Mouse (Mus musculus) spleen, postnatal 10 days (tissue): ENCODE measurements around the gene Rmdn2.
A peak's percentile ranks its signal among the peaks of the same experiment; 100 is the strongest.

Experiments used
- DNase-seq, 2 experiments: peaks; one replicate each; pipeline ENCODE4 v3.0.0; 2021 to 2022; ENCODE audit warnings: low spot score in 2 of 2

Rmdn2 gene

GRCm38 (mm10) chr17:79705671-79706455 is 94.2 kb downstream of the Rmdn2 start:
- DNase-seq = no peak

DNA sequence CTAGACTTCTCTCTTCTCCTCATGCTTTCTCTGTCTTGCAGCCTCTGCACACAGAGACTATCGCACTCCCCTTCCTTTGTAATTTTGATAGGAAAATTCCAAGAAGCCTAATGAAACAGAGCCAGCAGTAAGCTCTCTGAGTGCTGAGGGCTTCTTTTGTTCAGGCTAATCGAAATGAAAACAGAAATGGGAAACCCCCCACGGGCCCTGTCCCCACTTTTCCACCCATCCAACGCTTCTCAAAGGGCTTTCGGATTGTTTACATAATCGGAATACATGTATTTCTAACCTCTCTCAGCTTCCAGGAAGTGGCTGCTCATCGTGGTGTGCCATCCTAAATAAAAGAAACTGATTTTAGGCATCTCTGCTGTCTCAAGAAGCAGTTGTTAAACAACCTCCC is 96.5 kb downstream of the Rmdn2 start:
- no peak for DNase-seq

GRCm38 (mm10) chr17:79709718-79710117 is 98.1 kb downstream of the Rmdn2 start:
- DNase-seq = no peak

GRCm38 (mm10) chr17:79710246-79710842 is 98.7 kb downstream of the Rmdn2 start:
- no peak for DNase-seq

DNA sequence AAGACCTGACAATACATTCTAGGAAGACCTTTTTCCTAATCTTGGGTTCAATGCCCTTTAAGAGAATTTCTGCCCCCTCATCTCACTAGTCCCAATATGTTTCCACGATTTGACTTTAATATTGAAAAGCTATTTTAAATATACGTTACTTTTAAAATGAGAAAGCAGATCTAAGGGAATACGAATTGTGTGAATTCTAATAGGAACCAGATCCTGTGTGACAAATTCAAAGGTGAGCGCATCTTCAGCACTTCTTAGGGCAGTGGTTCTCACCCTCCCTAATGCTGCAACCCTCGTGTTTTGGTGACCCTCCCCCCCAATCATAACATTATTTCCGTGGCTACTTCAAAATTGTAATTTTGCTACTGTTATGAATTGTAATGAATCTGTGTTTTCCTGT is 100.3 kb downstream of the Rmdn2 start:
- DNase-seq = no peak

DNA sequence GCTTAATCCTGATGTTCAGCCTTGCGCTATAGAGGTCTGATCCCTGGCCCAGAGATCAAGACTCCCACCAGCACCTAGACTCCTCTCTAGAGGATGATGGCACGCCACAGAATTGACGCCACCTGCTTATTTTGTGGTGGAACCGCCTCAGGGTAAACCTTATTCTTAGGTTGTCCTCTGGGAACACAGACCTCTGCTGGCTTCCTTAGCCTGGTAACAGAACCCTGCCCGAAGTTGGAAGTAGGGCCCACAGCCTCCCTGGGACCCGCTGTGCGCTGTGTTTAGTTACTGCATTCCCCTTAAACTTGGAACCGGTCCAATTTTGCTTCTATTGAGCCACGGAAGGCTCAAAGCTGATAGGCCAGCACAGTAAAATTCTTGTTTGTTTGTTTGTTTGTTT is 100.9 kb downstream of the Rmdn2 start:
- DNase-seq = no peak

DNA sequence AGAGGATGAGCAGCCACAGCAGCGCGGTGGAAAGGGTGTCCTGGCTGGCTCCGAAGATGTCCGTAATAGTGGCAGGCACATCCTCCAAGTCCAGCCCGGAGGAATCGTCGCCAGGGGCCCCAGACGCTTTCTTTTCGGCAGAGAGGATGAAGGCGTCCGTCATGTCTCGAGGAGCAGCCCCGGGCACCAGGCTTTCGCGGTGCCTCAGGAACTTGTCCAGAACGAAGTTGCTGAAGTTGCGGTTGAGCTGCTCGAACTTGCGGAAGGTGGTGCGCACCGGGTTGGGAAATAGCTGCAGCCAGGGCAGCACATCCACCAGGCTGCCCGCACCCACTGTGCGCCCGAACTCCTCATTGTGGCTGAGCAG is 101.6 kb downstream of the Rmdn2 start:
- DNase-seq = no peak

GRCm38 (mm10) chr17:79713643-79714367 is 102.1 kb downstream of the Rmdn2 start:
- DNase-seq = no peak

DNA sequence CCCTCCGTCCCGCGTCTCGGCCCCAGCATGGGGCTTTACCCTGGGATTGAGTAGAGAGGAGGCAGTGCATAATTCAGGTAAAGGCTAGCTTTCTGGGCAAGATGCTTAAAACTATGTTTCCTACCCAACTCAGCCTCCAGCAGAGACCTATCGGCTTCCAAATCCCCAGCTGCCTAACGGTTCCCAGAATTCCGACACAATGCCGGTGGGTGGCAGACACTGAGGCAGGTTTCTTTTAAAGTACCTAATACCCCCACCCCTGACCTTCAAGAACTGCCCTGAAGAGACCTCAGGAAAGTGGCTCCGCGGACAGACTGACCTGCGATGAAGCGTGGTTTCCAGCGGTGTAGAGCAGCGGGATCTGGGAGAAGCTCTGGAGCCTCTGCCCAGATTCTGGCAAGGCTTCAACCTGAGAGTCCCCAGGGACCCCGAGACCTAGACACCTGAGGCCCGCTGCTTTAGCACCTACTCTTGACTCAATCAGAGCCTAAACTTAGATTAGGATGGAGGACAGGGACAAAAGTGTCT is 102.8 kb downstream of the Rmdn2 start:
- DNase-seq = no peak

DNA sequence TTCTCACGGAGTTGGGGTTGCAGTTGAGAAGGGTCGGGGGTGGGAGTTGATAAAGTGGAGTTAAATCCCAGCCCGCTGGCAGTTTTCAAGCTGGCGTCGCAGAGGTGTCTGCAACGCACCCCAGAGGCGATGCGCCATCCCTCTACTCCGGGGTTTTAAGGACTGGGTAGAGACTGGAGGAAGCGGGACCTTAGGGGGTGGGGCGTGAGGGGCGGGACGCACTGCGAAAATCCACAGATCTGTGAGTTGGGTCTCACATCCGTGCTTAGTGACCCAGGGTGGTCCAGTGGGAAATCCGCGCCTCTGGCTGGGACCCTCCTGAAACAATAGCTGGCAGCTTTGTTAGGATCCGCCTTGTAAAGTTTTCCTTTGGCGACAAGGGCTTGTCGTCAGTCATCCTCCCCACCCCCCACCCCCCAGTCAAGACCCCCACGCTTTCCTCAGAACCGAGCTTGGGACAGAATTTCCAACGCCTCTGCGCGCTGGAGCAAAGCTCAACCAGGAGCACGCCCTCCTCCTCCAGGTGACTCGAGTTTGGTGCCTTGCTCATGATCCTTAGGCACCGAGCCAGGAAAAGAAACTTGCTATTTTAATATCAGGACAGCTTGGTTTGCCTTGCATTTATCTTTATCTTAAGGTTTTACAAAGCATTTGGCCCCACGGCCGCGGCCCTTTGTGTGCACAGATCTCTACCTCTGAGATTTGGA is 103.4 kb downstream of the Rmdn2 start, which contains the start of gene Cyp1b1:
Gene Cyp1b1, minus strand, starts transcription at position 131 of the 707 bp plus-strand sequence.
- DNase-seq = no peak

GRCm38 (mm10) chr17:79715649-79716143 is 104.0 kb downstream of the Rmdn2 start:
- peak; percentile 53 to 81 for DNase-seq

DNA sequence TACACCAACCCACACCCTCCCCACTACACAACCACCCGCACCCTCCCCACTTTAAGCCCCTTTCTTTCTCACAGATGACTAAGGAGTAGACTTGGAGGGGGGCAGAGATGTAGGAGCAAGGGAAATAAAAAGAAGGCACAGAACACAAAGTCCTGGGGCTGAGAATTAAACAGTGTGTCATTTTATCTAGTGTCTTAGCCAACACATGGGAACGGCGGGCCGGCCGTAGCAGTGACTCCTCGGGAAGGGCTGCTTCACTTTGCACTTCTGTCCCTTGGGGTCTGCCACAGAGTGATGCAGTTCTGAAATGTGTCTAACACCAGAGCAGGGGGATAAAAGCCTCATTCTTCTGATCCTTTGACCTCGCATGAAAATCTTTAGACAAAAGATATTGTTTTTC is 109.0 kb downstream of the Rmdn2 start:
- DNase-seq = no peak

DNA sequence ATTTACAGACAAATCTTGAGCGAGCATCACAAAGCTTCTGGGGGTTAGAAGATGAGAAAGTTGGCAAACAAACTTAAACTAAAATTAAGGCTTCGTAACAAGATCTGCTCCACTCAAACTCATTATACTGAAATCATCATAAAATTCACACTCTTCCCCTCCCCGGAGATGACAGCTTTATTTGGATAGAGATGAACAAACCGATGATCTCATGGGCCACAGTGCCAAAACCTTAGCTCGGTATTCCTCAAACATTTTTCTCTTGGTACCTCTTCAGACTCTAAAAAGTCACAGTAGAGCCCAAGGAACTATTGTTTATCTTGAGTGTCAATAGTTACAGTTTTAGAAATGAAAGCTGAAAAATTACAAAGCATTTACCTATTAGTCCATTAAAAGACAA is 115.0 kb downstream of the Rmdn2 start:
- DNase-seq = no peak

DNA sequence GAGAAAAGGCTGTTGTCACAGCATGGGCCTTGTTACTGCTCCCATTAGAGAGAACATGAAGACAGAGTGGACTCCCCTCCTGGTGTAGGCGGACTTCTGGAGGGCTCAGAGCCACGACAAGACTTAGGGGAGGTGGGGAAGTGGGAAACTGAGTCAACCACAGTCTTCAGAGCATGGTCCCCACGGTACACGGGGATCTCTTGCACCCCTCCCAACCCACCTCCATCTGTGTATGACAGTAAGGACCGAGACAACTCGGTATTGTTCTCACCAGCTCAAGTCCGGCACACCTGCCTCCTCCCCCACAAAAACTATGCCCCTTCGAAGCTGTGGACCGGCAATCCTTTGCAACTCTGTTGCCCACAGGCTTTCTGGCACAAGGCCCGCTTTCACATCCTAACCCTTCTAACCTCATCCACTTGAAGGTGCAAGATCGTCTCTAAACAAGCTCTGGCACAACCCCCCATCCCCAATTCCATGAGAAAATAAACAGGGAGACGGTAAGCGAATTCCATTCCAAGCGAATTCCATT is 116.5 kb downstream of the Rmdn2 start:
- DNase-seq = no peak

GRCm38 (mm10) chr17:79728585-79729503 is 117.2 kb downstream of the Rmdn2 start:
- no peak for DNase-seq

DNA sequence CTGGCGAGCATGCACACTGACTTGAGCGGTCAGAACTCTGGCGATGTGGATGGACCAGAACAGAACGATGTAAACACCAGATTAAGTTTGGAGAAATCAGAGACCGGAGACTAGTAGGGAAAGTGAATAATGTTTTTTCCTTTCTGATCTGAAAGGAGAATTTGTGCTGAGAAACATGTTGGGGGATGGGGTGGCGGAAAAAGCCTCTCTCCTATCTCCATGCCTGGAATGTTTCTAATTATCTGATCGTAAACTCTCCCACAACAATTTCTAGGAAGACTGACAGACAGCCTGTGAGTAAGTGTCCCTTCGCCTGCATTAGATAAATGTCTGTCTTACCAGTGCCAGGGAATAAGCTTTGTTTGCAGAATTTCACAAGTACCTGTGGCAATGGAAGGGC is 119.3 kb downstream of the Rmdn2 start:
- no peak for DNase-seq

DNA sequence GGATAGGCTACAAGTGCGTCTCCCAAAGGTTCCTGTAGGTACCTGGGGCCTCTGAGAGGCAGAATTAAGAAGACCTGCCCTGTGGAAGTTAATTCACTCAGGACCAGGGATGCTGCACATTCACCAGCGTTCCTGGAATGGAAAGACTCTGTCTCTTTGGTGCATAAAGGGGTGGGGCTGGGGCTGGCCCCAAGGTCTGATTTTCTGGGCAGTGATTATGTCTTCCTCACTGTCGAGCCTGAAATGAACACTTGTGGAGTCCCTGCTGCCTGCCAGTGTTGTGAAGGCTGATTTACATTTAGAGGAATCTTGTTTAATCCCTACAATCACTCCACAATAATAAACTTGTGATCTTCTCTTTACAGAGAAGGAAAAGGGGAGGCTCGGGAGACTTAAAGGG is 121.4 kb downstream of the Rmdn2 start:
- no peak for DNase-seq

DNA sequence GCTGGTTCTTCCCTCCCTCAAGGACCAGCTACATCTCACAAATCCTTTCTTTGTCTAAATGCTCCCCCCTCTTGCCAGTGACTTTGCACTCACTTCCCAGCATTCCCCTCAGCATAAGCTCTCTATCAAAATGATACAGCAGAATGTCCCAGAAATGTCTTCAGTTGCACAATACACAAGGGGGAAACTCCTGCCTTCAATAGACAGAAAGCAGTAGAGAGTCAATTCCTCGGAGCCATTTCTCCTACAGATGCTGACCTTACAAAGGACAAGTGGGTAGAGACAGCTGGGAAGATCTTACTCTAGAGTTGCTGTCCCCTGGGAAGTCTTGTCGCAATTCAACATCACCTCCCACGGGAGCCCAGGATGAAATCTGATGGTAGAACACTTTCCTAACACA is 125.9 kb downstream of the Rmdn2 start:
- DNase-seq = no peak

DNA sequence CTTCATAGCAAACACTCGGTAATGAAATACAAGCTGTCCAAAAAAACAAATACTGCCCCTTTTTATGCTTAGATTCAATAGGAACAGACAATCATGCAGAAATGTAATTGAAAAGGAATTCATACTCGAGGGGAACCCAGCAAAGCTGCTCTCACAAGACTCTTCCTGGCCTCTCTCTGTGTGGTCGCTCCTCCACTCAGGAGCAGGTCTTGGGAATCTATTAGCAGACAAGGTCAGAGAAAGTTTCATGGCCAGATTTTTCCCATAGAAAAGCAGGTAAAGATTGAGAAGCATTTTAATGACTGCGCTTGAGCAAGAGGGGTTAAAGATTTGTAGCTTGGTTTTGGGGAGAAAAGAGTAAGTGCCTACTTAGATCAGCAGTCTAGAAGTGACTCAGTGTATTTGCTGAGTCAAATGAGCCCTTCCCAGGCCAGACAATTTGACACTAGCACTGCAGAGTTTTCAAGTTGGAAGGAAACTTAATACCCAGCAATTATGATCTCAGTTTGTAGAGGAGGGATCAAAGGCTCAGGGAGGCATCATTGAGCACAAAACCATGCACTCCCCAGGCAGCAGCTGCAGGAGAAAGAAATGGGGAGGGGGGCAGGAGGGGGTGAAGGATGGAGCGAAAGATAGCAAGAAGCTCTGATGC is 127.3 kb downstream of the Rmdn2 start:
- no peak for DNase-seq

DNA sequence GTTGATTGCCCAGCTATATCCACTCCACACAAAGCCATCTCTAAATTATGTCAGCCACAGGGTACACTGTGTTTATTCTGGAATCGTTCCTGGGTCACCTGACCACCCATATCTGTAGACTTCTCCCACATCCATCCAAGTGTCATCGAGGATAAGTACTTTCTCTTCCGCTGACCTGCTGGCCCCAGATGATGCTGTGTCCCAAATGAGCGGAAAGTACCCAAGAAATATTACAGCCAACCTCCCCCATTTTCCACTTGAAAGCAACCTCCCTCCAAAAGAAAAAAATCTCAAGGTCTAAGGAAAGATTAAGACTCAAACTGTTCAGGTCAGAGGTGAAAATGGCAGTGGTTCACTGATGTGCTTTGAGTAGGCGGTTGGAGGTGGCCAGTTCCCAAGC is 131.0 kb downstream of the Rmdn2 start:
- no peak for DNase-seq
